Mouse (Mus musculus) cerebellum, adult 2 months (tissue): ENCODE measurements around the gene Ncapd3. TPM values are rescaled to one million over a fixed set of nuclear protein-coding genes. Genes with fewer than 3 reads are reported as not detected.
A peak's percentile ranks its signal among the peaks of the same experiment; 100 is the strongest.

ENCODE experiments used
- DNase-seq, 2 experiments: peaks; one replicate each; pipeline ENCODE4 v3.0.0; 2021
- H3K27ac ChIP-seq: fragments of 200-500 bp; 2 replicates; pipeline ENCODE4 v1.5.1; 2012; ENCODE audit warnings: low read length, control low read depth, inconsistent platforms; ENCODE audit not compliant: insufficient read depth
- H3K27me3 ChIP-seq: fragments of 200-500 bp; 2 replicates; pipeline ENCODE4 v1.6.1; 2012; ENCODE audit warnings: inconsistent platforms, mild to moderate bottlenecking, low read length, moderate library complexity; ENCODE audit not compliant: control insufficient read depth, insufficient read depth
- H3K4me1 ChIP-seq: fragments of 200-500 bp; 2 replicates; pipeline ENCODE4 v1.6.1; 2011; ENCODE audit warnings: low read length; ENCODE audit not compliant: control insufficient read depth, insufficient read depth
- H3K4me3 ChIP-seq: fragments of 200-500 bp; replicated peaks from 2 replicates; pipeline ENCODE3; 2011; ENCODE audit warnings: mild to moderate bottlenecking, low read depth, low read length, control low read depth; ENCODE audit not compliant: insufficient read depth
- CTCF ChIP-seq: fragments of 200-500 bp; IDR thresholded peaks from 2 replicates; pipeline ENCODE4 v1.5.1; 2011; ENCODE audit warnings: low read depth, mild to moderate bottlenecking, control low read depth, low read length, moderate library complexity, borderline replicate concordance; ENCODE audit not compliant: insufficient read depth
- POLR2A ChIP-seq: fragments of 200-500 bp; IDR thresholded peaks from 2 replicates; pipeline ENCODE4 v1.6.1; 2011; ENCODE audit warnings: low read length, control low read depth, borderline replicate concordance; ENCODE audit not compliant: insufficient read depth
- WGBS: fragments of 180-500 bp; shearing (Covaris S2); methylation state at CpG from one replicate; pipeline ENCODE4 v1.1.7; 2018; 5-methylcytosine and 5-hydroxymethylcytosine counted together
- polyA plus RNA-seq: library from polyadenylated mRNA; depleted of rRNA; stranded (reverse); fragments of >200 nt; gene quantifications from 2 replicates; pipeline ENCODE4 v1.2.3, GENCODE M21; 2012

Gene Ncapd3
- polyA plus RNA-seq, 1 experiment: 45.7 TPM

DNA sequence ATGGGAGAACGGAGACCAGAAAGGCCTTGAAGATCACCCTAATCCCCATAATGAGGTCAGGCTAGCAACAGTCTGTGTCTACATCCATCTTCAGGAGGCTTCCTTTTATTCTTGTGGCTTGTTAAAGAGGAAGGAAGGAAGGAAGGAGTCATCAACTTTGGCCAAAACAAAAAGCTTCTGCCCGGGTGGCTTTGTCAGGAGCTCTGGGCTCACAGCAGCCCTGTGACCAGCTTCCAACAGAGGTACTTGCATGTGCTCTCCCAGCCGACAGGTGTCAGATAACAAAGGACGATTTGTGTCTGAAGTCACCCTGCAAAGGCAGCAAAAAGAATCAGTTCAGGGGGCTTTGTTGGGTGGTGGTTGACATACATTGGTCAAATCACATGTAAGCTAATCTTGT is 68.1 kb downstream of the Ncapd3 start:
- Histone ChIP-seq H3K4me1 (no peaks in the 10 kb centered on the region), H3K27ac (no peak overlapping the region), H3K27me3 (no peaks in the 10 kb centered on the region), H3K4me3 (no peak overlapping the region)
- no peak for DNase-seq
- 48% methylated on average over 4 of the region's 4 CpGs for WGBS
- TF ChIP-seq CTCF (no peak), POLR2A (no peak)

DNA sequence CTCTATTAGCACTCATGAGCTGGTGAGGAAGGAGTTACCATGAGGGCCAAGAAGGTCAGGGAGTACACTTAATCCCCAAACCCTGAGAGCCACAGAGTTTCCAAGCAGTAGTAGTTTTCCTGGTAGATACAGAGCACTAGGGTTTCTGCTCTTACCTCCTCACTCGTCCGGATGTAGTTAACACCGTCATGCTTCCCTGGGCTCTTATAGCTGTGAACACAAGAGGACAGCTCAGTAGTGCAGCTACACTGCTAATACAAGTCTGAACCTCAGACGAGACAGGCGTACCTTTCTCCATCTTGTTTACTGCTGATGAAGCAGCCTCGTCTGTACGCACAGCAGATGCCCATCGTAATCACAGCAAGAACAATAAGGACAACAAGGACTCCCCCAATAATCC is 68.6 kb downstream of the Ncapd3 start:
- 82% methylated on average over 8 of the region's 8 CpGs for WGBS
- DNase-seq: no peak
- Histone ChIP-seq H3K27ac (no peak overlapping the region), H3K4me1 (no peaks in the 10 kb centered on the region; the same call in 1 of the 2 replicates), H3K4me3 (no peak overlapping the region), H3K27me3 (no peaks in the 10 kb centered on the region)
- TF ChIP-seq CTCF (no peak), POLR2A (no peak)

DNA sequence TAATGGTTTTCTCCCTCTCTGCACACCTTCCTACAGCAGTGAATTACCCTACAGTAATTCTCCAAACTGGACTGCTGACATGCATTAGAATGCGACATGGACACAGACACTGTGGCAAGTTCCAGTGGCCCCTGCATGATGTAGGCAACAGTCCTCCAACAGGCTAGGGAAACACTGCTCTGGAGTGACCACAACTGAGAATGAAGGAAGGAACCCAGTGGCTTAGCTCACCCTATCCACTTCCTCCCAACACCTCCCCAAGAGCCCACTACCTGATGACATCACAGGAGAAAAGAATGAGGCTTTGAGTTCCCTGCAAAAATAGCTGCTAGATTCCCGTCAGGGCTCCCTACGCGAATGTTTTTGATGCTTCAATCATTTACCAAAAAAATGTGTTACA is 69.5 kb downstream of the Ncapd3 start:
- no peak overlapping the region for H3K27ac ChIP-seq
- no peaks in the 10 kb centered on the region; the same call in 1 of the 2 replicates for H3K4me1 ChIP-seq
- DNase-seq: no peak
- TF ChIP-seq POLR2A (no peak), CTCF (no peak)
- 83% methylated on average over 4 of the region's 4 CpGs for WGBS
- no peaks in the 10 kb centered on the region for H3K27me3 ChIP-seq
- H3K4me3 ChIP-seq: no peak overlapping the region

DNA sequence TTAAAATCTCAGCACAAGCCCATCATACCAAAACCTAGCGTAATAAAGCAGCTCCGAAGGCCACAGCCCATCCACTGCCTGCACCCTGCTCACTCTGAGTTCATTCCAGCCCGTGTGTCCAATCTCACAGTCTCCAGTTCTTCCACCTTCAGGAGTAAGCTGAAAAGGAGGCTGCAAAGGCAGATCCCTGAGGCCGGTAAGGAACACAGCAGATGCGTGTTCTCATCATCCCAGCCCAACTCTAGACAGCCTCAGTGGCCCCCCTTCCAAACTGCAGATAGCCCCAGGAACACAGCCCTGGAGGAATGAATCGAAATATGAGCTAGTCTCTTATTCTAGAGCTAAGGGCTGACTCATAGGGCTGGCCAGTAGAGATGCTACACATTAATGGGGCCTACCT is 71.5 kb downstream of the Ncapd3 start:
- TF ChIP-seq POLR2A: no peak
- TF ChIP-seq CTCF: no peak
- H3K27me3 ChIP-seq: no peaks in the 10 kb centered on the region
- 91% methylated on average over 6 of the region's 6 CpGs for WGBS
- no peak overlapping the region for H3K27ac ChIP-seq
- no peak for DNase-seq
- no peak overlapping the region for H3K4me3 ChIP-seq
- no peaks in the 10 kb centered on the region; the same call in 1 of the 2 replicates for H3K4me1 ChIP-seq

DNA sequence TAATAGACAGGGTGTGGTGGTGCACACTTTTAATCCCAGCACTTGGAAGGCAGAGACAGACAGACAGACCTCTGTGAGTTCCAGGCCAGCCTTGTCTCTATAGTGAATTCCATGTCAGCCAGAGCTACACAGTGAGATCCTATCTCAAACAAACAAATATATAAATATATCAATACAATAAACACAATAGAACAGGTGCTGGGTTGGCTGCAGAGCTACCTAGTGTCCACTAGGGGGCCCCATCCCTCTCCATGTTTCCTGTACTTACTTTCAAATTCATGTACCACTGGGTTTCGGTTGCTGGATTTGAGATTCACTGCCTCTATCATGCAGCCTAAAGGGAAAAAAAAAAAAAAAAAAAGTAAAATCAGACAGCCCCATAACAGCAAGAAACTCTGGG is 76.1 kb downstream of the Ncapd3 start:
- Histone ChIP-seq H3K4me3 (no peak overlapping the region), H3K4me1 (peaks cover 6% of the 10 kb centered on the region), H3K27me3 (no peaks in the 10 kb centered on the region), H3K27ac (no peak overlapping the region)
- DNase-seq: peak; percentile 43 to 49
- WGBS: 50% methylated on average over 1 of the region's 1 CpGs
- TF ChIP-seq CTCF (peak; percentile 77), POLR2A (no peak)

DNA sequence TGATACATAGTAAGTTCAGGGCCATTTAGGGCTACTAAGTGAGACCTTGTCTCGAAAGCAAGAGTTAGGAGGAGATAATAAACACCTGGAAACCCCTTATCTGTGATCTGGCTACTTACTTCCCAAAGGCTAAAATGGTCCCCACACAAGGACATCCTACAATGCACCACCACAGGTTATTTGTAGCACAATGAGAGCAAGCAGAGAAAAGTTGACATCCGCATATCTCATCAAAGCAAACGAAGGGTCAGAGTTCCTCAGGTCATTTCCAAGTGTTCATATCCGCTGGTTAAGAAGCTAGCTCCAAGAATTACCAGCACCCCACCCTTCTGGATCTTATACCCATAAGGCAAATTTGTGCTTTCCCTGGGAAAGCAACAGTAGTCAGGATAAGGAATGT is 78.5 kb downstream of the Ncapd3 start:
- H3K27me3 ChIP-seq: no peaks in the 10 kb centered on the region
- H3K27ac ChIP-seq: no peak overlapping the region
- H3K4me3 ChIP-seq: no peak overlapping the region
- no peak for DNase-seq
- 95% methylated on average over 4 of the region's 4 CpGs for WGBS
- H3K4me1 ChIP-seq: peaks cover 6% of the 10 kb centered on the region
- TF ChIP-seq CTCF: no peak

DNA sequence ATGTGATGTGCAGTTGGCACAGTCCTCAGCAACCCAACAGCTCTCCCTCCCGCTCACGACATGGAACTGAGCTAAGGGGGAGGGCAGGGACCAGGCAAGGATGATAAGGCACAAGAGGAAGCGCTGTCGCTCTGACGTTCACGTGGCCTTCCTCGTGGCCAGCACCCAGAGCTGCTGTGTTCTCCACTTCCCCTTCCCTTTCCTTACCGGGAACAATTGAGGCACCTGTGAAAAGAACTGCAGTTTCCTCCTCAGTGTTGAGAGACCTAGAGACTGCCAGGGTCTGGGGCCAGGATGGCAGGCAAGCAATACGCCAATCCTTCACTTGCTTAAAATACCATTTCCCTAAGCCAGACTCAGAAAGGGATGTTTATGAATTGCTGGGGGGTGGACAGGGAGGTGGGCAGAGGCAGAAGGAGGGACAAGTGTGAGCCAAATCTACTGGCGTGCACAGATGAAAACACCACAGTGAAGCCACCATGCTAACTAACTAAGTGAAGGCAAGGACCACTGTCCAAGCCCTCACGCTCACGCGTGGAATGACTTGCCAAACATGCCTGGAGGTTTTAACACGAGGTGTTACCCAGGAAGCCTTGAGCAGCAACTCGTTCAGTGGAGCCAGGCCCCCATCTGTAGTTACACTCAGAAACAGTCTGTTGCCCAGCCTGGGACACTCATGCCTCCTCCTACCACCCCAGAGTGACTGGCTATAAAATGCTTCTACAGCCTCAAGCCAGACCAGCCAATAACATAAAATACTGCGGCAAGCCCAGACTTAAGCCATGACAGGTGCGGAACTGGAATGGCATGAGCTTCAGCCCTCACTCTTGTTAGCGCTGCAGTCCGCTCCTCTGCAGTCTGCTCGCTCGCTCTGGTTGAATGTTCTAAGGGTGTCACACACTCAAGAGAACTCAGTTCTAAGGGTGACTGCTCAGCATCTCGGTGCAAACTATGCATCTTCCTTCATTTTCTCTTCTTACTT is 79.8 kb downstream of the Ncapd3 start:
- TF ChIP-seq CTCF (no peak), POLR2A (no peak)
- no peak overlapping the region for H3K27ac ChIP-seq
- WGBS: 51% methylated on average over 22 of the region's 22 CpGs

DNA sequence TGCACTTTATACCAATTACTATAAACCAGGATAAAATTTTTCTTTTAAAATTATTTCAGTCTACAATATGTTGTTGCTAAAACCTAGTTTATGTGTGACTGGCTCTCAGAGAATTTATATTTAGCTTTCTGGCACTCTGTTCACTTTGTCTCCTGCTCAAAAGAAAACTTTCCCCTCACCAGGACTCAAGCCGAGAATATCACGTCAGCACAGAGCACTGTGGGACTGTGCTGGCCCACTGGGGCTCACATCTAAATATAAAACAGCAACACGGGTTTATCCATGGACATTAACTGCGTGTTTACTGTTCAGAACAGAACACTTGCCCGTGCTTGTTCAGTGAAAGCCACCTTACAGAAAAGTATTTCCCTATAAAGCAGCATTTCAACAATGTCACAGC is 80.7 kb downstream of the Ncapd3 start:
- peaks cover 6% of the 10 kb centered on the region for H3K4me1 ChIP-seq
- H3K4me3 ChIP-seq: no peak overlapping the region
- WGBS: 73% methylated on average over 5 of the region's 5 CpGs
- no peak for DNase-seq
- H3K27me3 ChIP-seq: no peaks in the 10 kb centered on the region
- no peak overlapping the region for H3K27ac ChIP-seq
- TF ChIP-seq POLR2A (no peak), CTCF (no peak)

More for the DNA sequence above, 79.8 kb downstream of the Ncapd3 start:
- Histone ChIP-seq H3K4me3 (no peak overlapping the region), H3K4me1 (peaks cover 6% of the 10 kb centered on the region), H3K27me3 (no peaks in the 10 kb centered on the region)
- DNase-seq: no peak

DNA sequence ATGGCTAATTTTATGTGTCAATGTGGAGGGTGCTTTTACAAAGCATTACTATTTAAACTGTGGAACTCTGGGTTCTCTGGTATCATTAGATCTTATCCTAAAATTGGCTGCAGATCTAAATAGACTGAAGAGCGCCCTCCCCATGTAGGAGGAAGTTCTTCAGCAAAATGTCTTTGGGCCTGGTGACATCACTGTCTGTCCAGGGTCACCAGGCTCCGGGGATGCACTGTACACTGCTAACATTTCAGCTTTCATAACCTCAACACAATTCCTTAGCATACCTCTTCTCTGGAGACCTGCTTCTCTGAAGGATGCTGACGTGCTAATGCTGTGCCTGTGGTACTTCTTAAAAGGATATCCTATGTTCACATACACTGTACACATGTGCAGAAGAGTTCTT is 81.8 kb downstream of the Ncapd3 start:
- H3K27ac ChIP-seq: no peak overlapping the region
- peaks cover 6% of the 10 kb centered on the region for H3K4me1 ChIP-seq
- H3K4me3 ChIP-seq: no peak overlapping the region
- H3K27me3 ChIP-seq: no peaks in the 10 kb centered on the region
- TF ChIP-seq POLR2A (no peak), CTCF (no peak)
- 96% methylated on average over 3 of the region's 3 CpGs for WGBS
- no peak for DNase-seq
